ENCODE assay signal across 13 mouse cellular contexts in genomic region chr14:6304743-6305142, GRCm38 (mm10). TPM values are rescaled to one million over a fixed set of nuclear protein-coding genes. Genes with fewer than 3 reads are reported as not detected.
"Had no signal": no experiment of that assay in that cellular context is flagged by ENCODE, and none has a peak within 500 bp of the region (broad histone marks: within the 10 kb centered on the region; RNA-seq: fewer than 3 reads in every experiment).

TSS of gene Gm21103 (minus strand) at chr14:6304843.

RNA-seq across cellular contexts. Expression of gene Gm21103, which starts in this region (rescaled TPM):
- polyA plus RNA-seq: neural tube, embryonic 12.5 days; neural tube, embryonic 13.5 days; neural tube, embryonic 14.5 days; neural tube, embryonic 15.5 days; small intestine, adult 2 months; spleen, adult 2 months; stomach, embryonic 14.5 days; stomach, embryonic 15.5 days; stomach, embryonic 16.5 days; stomach, postnatal 0 days; thymus, adult 2 months; thymus, postnatal 0 days; urinary bladder, adult 2 months had no signal
